Mouse (Mus musculus) G1E (cell line): Measurements from ENCODE around the gene Fam198b.

Experiments used
- CTCF ChIP-seq: IDR thresholded peaks from 2 replicates; pipeline ENCODE4 v1.5.1; 2012; ENCODE audit warnings: low read depth, low read length, inconsistent platforms, mixed read lengths
- GATA1 ChIP-seq: IDR thresholded peaks from 2 replicates; pipeline ENCODE4 v1.6.1; 2012; ENCODE audit warnings: borderline replicate concordance, low read length, inconsistent platforms, mixed read lengths
- GATA2 ChIP-seq: IDR thresholded peaks from 2 replicates; pipeline ENCODE4 v1.6.1; 2012; ENCODE audit warnings: low read depth, low read length, inconsistent platforms, borderline replicate concordance
- TAL1 ChIP-seq: conservative IDR thresholded peaks from 2 replicates; pipeline ENCODE4 v1.6.1; 2012; ENCODE audit warnings: low read depth, low read length, inconsistent platforms, mixed read lengths

- TF ChIP-seq TAL1 (no peak), GATA1 (no peak), CTCF (no peak), GATA2 (no peak)
Observed at GRCm38 (mm10) chr3:79878350-79878749, 6.0 kb upstream of the Fam198b start.
